Mouse (Mus musculus): ENCODE data around the gene Gm14418. TPM values are rescaled to one million over a fixed set of nuclear protein-coding genes. Genes with fewer than 3 reads are reported as not detected.
"Not testable (repeated sequence)": the region's sequence is repeated elsewhere in the genome, so short reads cannot be mapped to it uniquely, and the experiment has no call there.

Gm14418 gene
- 0.71 and 2.9 TPM in 2 replicates for total RNA-seq (2014; rRNA removed)
- 7.1 and 12.4 TPM in 2 replicates for polyA plus RNA-seq (2015; fragmentation: Nextera tagmentation; extraction: Ambion mirVana)

- H3K4me2 ChIP-seq (ENCODE audit: low read depth, low read length, poor library complexity, severe bottlenecking); H3K4me3 ChIP-seq (ENCODE audit: low read depth, low read length); H3K9me3 ChIP-seq (ENCODE audit: low read length); H3K9ac ChIP-seq (replicated peaks; ENCODE audit: low read length, poor library complexity, severe bottlenecking); H3K27me3 ChIP-seq (ENCODE audit: insufficient read depth, low read length); DNase-seq (ENCODE audit: low spot score); H3K36me3 ChIP-seq (ENCODE audit: insufficient read depth, low read length); H3K4me1 ChIP-seq (ENCODE audit: insufficient read depth, low read length); H3K27ac ChIP-seq (ENCODE audit: low read depth, low read length); ATAC-seq (ENCODE audit: low FRiP score): not testable (repeated sequence)
- 44% methylated on average over 6 of the region's 6 CpGs for WGBS
These were observed at the start of gene Gm14418 for GRCm38 (mm10) chr2:177398096-177398495. Gm14418 (minus strand) TSS chr2:177398320.

Other genes starting within 250 kb of the Gm14418 start
- gene Gm14410, start 191.9 kb downstream of the Gm14418 start, total RNA-seq (2014; rRNA removed): 29.2 and 29.8 TPM in 2 replicates
- 46.1 and 46.5 TPM in 2 replicates for gene Gm14410, start 191.9 kb downstream of the Gm14418 start, polyA plus RNA-seq (2015; fragmentation: Nextera tagmentation; extraction: Ambion mirVana)
- gene Gm14409, start 131.3 kb downstream of the Gm14418 start, total RNA-seq (2014; rRNA removed): not detected in 2 replicates
- gene Gm14409, start 131.3 kb downstream of the Gm14418 start, polyA plus RNA-seq (2015; fragmentation: Nextera tagmentation; extraction: Ambion mirVana): not detected in 2 replicates
- gene Gm14412, start 74.0 kb downstream of the Gm14418 start, total RNA-seq (2014; rRNA removed): 0.28 and 0.49 TPM in 2 replicates
- gene Gm14412, start 74.0 kb downstream of the Gm14418 start, polyA plus RNA-seq (2015; fragmentation: Nextera tagmentation; extraction: Ambion mirVana): 0.67 and 0.72 TPM in 2 replicates
- 4.0 and 6.8 TPM in 2 replicates for gene Zfp970, start 66.4 kb upstream of the Gm14418 start, total RNA-seq (2014; rRNA removed)
- gene Zfp970, start 66.4 kb upstream of the Gm14418 start, polyA plus RNA-seq (2015; fragmentation: Nextera tagmentation; extraction: Ambion mirVana): 3.5 and 4.7 TPM in 2 replicates
- gene Gm14403, start 99.9 kb upstream of the Gm14418 start, total RNA-seq (2014; rRNA removed): 0.94 and 3.6 TPM in 2 replicates
- gene Gm14403, start 99.9 kb upstream of the Gm14418 start, polyA plus RNA-seq (2015; fragmentation: Nextera tagmentation; extraction: Ambion mirVana): 1.8 and 2.5 TPM in 2 replicates
- not detected in 2 replicates for gene Gm14406, start 179.9 kb upstream of the Gm14418 start, total RNA-seq (2014; rRNA removed)
- gene Gm14406, start 179.9 kb upstream of the Gm14418 start, polyA plus RNA-seq (2015; fragmentation: Nextera tagmentation; extraction: Ambion mirVana): not detected in 2 replicates